Mouse (Mus musculus) hindbrain, embryonic 12.5 days (tissue): ENCODE data around the gene AF366264. TPM values are rescaled to one million over a fixed set of nuclear protein-coding genes. Genes with fewer than 3 reads are reported as not detected.

Source experiments
- polyA plus RNA-seq: library from polyadenylated mRNA; unstranded; fragments of >200 nt; fragmentation: Nextera tagmentation; extraction: Ambion mirVana; gene quantifications from 2 replicates; pipeline ENCODE4 v1.2.1, GENCODE M21; 2016

Gene AF366264
- polyA plus RNA-seq, 1 experiment from 2014 or later, result not detected

Other genes starting within 250 kb of the AF366264 start
- gene Rasa3, start 160.8 kb downstream of the AF366264 start, polyA plus RNA-seq, result 30.0 and 31.4 TPM in 2 replicates
- gene Cfap97d2, start 132.5 kb downstream of the AF366264 start, polyA plus RNA-seq, result 2.3 and 2.6 TPM in 2 replicates
- 214 and 222 TPM in 2 replicates for gene Cdc16, start 80.7 kb downstream of the AF366264 start, polyA plus RNA-seq
- 42.5 and 44.6 TPM in 2 replicates for gene Upf3a, start 52.8 kb downstream of the AF366264 start, polyA plus RNA-seq
- 47.9 and 53.9 TPM in 2 replicates for gene Champ1, start 31.3 kb upstream of the AF366264 start, polyA plus RNA-seq
- 74.8 and 75.5 TPM in 2 replicates for gene Coprs, start 51.9 kb upstream of the AF366264 start, polyA plus RNA-seq